Mouse (Mus musculus) heart, adult 2 months (tissue): ENCODE data around the gene Glod4.

Experiments
- CTCF ChIP-seq: fragments of 200-600 bp; IDR thresholded peaks from 2 replicates; pipeline ENCODE4 v1.8.1; 2022; ENCODE audit warnings: antibody characterized with exemption, mild to moderate bottlenecking, moderate library complexity
- POLR2A ChIP-seq: fragments of 200-500 bp; IDR thresholded peaks from 2 replicates; pipeline ENCODE4 v1.6.1; 2011; ENCODE audit warnings: mild to moderate bottlenecking, low read depth, low read length, control low read depth; ENCODE audit not compliant: insufficient read depth

DNA sequence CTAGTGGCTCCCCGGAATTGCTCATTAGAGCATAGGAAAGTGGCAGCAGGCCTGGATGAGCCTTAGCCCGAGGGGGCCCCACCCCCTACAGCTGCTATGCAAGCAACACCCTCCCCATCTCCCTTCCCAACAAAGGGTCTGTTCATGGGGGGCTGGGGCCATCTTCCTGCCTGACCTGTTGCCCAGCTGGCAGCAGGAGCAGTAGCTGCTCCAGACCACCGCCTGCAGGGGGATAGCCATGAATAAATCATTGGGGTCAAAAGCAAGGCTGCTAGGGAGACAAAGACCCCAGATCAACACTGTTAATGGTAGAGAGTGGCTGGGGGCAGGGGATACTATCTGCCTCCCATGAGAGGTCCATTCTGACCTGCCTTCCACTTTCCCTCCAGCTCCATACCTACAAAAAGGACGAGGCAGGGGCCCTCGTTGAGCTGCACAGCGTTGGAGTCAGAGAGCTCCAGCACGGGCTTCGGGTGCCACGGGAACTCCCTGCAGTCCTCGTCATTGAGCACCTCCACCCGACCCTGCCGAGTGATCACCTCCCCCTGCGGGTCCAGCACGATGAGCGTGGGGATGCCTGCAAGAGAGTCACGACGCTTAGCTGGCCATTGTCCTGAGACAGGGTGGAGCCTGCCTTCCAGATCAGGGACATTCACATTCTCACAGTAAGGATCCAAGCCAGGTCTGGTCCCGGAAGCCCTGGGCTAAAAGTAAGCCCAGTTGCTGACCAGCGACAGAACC, 19.3 kb upstream of the Glod4 start:
- TF ChIP-seq CTCF: no peak
- TF ChIP-seq POLR2A: no peak
